Mouse (Mus musculus) lung, postnatal 0 days (tissue): Measurements from ENCODE around the gene Plrg1. TPM values are rescaled to one million over a fixed set of nuclear protein-coding genes. Genes with fewer than 3 reads are reported as not detected.
A peak's percentile ranks its signal among the peaks of the same experiment; 100 is the strongest.

Source experiments
- ATAC-seq: fragments of 200-750 bp; cut with Nextera tagmentation; 2 replicates; pipeline ENCODE4 v1.8.0; 2017; ENCODE audit warnings: moderate library complexity
- DNase-seq: peaks from one replicate; pipeline ENCODE4 v3.0.0-alpha.2; 2016; ENCODE audit warnings: low spot score
- H3K27ac ChIP-seq: fragments of 300-500 bp; sonication (generic); 2 replicates; pipeline ENCODE4 v1.5.1; 2014; ENCODE audit warnings: antibody characterized with exemption, mild to moderate bottlenecking, low read length, mixed read lengths
- H3K27me3 ChIP-seq: fragments of 300-500 bp; sonication (generic); replicated peaks from 2 replicates; pipeline ENCODE4 v1.6.1; 2014; ENCODE audit warnings: low read length, mixed read lengths; ENCODE audit not compliant: insufficient read depth
- H3K36me3 ChIP-seq: fragments of 300-500 bp; sonication (generic); 2 replicates; pipeline ENCODE4 v1.6.1; 2014; ENCODE audit warnings: low read length, mixed read lengths; ENCODE audit not compliant: insufficient read depth
- H3K4me1 ChIP-seq: fragments of 300-500 bp; sonication (generic); 2 replicates; pipeline ENCODE4 v1.6.1; 2014; ENCODE audit warnings: antibody characterized with exemption, low read depth, low read length, mixed read lengths; ENCODE audit not compliant: insufficient read depth
- H3K4me2 ChIP-seq: fragments of 300-500 bp; sonication (generic); replicated peaks from 2 replicates; pipeline ENCODE4 v1.6.1; 2014; ENCODE audit warnings: low read depth, mild to moderate bottlenecking, low read length, moderate library complexity, mixed read lengths
- H3K4me3 ChIP-seq: fragments of 300-500 bp; sonication (generic); 2 replicates; pipeline ENCODE4 v1.5.1; 2014; ENCODE audit warnings: low read depth, low read length
- H3K9ac ChIP-seq: fragments of 300-500 bp; sonication (generic); replicated peaks from 2 replicates; pipeline ENCODE4 v1.6.1; 2014; ENCODE audit warnings: low read depth, mild to moderate bottlenecking
- H3K9me3 ChIP-seq: fragments of 300-500 bp; sonication (generic); 2 replicates; pipeline ENCODE4 v1.6.1; 2016; ENCODE audit warnings: low read length, mixed read lengths
- CTCF ChIP-seq: IDR thresholded peaks from 2 replicates; pipeline ENCODE4 v1.5.1; 2016; ENCODE audit warnings: antibody characterized with exemption, mild to moderate bottlenecking
- EP300 ChIP-seq: IDR thresholded peaks from 2 replicates; pipeline ENCODE4 v1.6.1; 2016; ENCODE audit warnings: antibody characterized with exemption, mild to moderate bottlenecking, control low read depth
- WGBS: fragments of 180-500 bp; shearing (Covaris S2); extraction: QIAGEN DNeasy Blood & Tissue Kit; methylation state at CpG from one replicate; pipeline ENCODE4 v1.1.7; 2014; 5-methylcytosine and 5-hydroxymethylcytosine counted together
- polyA plus RNA-seq: library from polyadenylated mRNA; unstranded; fragments of >200 nt; fragmentation: Nextera tagmentation; extraction: Ambion mirVana; gene quantifications from 2 replicates; pipeline ENCODE4 v1.2.1, GENCODE M21; 2015

Gene Plrg1
- polyA plus RNA-seq, 1 experiment from 2014 or later: 57.8 TPM

DNA sequence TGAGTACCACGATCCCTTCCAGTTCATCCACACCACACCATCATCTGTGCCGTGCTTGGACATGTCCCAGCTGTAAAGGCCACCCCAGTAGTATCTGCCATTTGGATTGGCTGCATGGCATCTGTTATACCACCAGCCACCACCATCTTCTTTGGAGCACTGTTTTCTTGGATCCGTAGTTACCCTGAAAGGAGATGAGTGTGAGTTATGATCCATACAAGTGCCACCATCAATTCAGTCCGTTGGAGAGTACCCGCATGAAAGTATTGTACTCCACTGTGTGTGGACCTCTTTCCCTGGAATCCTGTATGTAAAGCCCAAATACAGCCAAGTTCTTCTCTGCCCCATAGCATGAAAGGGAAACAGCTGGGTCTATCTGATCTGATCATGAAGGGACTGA, 12.9 kb upstream of the Plrg1 start:
- Histone ChIP-seq H3K4me3 (no peak overlapping the region), H3K27me3 (no peaks in the 10 kb centered on the region), H3K36me3 (no peaks in the 10 kb centered on the region), H3K9me3 (no peaks in the 10 kb centered on the region), H3K4me2 (no peak overlapping the region), H3K4me1 (no peaks in the 10 kb centered on the region), H3K27ac (no peak overlapping the region), H3K9ac (no peak overlapping the region)
- WGBS: 83% methylated on average over 5 of the region's 5 CpGs
- TF ChIP-seq EP300: no peak
- TF ChIP-seq CTCF: no peak
- no peak for ATAC-seq
- no peak for DNase-seq

DNA sequence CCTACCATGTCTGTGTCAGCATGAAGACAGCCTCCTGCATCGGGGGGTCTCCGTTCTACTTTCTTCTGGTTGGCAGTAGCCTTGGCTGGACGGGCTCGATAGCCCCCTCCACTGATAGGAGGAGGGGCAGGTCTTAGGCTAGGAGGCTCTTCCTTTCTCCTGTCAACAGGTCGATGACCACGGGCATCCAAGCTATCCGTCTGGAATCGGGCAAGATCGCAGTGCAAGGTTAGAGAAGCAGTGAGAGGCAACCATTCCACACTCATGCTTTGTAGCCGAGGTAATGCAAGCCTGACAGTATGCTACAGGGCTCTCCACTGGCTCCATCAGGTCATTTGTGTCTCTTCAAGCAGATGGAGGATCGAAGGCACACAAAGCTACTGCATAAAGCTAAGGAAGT, 8.7 kb upstream of the Plrg1 start:
- Histone ChIP-seq H3K4me1 (no peaks in the 10 kb centered on the region), H3K36me3 (no peaks in the 10 kb centered on the region), H3K9ac (no peak overlapping the region), H3K27me3 (no peaks in the 10 kb centered on the region), H3K9me3 (no peaks in the 10 kb centered on the region), H3K4me3 (no peak overlapping the region), H3K27ac (no peak overlapping the region), H3K4me2 (no peak overlapping the region)
- 78% methylated on average over 11 of the region's 11 CpGs for WGBS
- DNase-seq: no peak
- TF ChIP-seq EP300 (no peak), CTCF (no peak)
- ATAC-seq: no peak

DNA sequence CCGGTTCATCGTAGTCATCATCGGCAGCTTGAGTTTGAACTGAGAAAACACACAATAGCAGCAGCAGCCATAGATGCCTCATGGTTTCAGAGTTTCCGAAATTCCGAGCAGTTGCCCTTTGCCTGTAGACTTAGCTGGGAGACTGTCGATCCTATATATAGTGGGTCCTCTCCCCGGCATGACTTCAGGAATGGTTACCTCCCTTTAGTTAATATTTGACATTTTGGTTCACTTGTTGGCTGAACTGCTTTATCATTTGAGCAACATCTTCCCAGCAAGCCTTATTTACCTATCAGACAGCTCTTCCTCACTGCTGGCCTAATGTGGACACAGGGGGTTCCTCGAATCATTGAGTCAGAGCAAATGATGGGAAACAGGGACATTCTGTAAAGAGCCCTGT, 5.6 kb upstream of the Plrg1 start, which contains the start of gene Fgb:
Fgb (minus strand) TSS at position 184 of the 400 bp plus-strand sequence.
- DNase-seq (no peak), ATAC-seq (no peak)
- WGBS: 71% methylated on average over 8 of the region's 8 CpGs
- no peaks in the 10 kb centered on the region for H3K4me1 ChIP-seq
- H3K9me3 ChIP-seq: no peaks in the 10 kb centered on the region
- no peaks in the 10 kb centered on the region for H3K27me3 ChIP-seq
- no peak within 1 kb of the TSS for H3K27ac ChIP-seq
- no peak for TF ChIP-seq EP300
- H3K36me3 ChIP-seq: no peaks in the 10 kb centered on the region
- H3K4me2 ChIP-seq: no peak within 1 kb of the TSS
- no peak within 1 kb of the TSS for H3K9ac ChIP-seq
- no peak within 1 kb of the TSS for H3K4me3 ChIP-seq

DNA sequence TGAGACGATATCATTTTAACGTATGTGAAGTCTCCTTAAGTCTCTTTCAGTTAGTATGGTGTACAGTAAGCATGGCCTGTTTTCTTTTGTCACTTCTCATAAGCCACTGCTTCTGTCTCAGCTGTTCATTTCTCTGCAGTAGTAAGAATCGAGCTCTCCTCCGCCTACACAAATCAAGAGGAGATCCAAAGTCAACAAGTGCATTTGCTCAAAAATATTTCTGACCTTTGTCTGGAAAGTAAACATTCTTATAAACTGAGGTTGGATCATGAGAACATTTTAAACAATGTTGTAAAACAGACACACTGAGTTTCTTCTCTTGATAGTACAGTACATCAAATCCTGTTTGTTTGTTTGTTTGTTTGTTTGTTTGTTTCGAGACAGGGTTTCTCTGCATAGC, 4.7 kb upstream of the Plrg1 start:
- no peak overlapping the region for H3K4me2 ChIP-seq
- no peak overlapping the region for H3K4me3 ChIP-seq
- H3K9ac ChIP-seq: no peak overlapping the region
- H3K27ac ChIP-seq: no peak overlapping the region
- H3K36me3 ChIP-seq: no peaks in the 10 kb centered on the region
- H3K27me3 ChIP-seq: no peaks in the 10 kb centered on the region
- TF ChIP-seq EP300: no peak
- H3K9me3 ChIP-seq: no peaks in the 10 kb centered on the region
- H3K4me1 ChIP-seq: no peaks in the 10 kb centered on the region
- no peak for DNase-seq
- no peak for ATAC-seq
- 55% methylated on average over 5 of the region's 5 CpGs for WGBS

DNA sequence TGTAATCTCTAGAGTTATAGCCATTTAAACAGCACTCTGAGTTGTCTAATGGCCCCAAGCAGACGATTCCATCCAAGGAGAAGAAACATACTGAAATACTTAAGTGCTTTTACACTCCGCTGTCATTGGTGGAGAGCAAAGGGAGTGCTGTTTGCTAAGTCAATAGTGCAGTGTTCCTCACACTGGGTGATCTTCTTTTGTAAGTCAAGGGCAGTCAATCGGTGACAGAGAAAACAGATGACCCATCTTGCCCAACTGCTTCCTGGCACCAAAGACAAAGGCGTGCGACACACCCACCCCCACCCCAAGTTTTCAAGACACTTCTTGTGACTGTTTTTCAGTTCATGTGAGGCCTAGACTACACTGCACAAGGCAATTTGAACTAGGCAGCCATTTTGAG, 3.2 kb upstream of the Plrg1 start:
- no peak for DNase-seq
- no peak overlapping the region for H3K27ac ChIP-seq
- H3K9me3 ChIP-seq: no peaks in the 10 kb centered on the region
- TF ChIP-seq EP300: no peak
- TF ChIP-seq CTCF: no peak
- peaks cover 7% of the 10 kb centered on the region; the same call in 1 of the 2 replicates for H3K4me1 ChIP-seq
- no peak overlapping the region for H3K4me3 ChIP-seq
- H3K9ac ChIP-seq: no peak overlapping the region
- no peak for ATAC-seq
- H3K27me3 ChIP-seq: no peaks in the 10 kb centered on the region
- WGBS: 69% methylated on average over 5 of the region's 5 CpGs
- H3K36me3 ChIP-seq: no peaks in the 10 kb centered on the region
- H3K4me2 ChIP-seq: no peak overlapping the region

DNA sequence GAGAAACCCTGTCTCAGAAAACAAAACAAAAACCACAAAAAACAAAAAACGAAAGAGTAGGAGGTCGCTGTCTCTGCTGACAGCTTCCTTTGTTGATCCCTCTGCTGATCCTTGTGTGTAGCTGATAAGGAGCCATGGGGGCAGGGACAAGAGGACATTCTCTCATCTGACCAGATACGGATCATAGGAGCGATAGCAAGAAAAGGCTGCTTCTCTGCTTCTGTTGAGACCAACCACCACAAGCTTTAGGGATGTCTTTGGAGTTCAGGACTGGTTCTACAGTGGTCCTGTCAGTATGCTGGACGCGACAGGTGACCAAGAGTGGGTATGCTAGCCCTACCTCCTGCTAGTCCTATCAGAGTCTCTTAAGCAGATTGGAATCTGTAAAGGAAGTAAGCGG, 2.2 kb upstream of the Plrg1 start:
- peaks cover 7% of the 10 kb centered on the region; the same call in 1 of the 2 replicates for H3K4me1 ChIP-seq
- no peak overlapping the region for H3K27ac ChIP-seq
- 82% methylated on average over 7 of the region's 7 CpGs for WGBS
- TF ChIP-seq EP300 (no peak), CTCF (no peak)
- no peaks in the 10 kb centered on the region for H3K9me3 ChIP-seq
- no peaks in the 10 kb centered on the region for H3K36me3 ChIP-seq
- no peak for ATAC-seq
- no peak overlapping the region for H3K4me3 ChIP-seq
- no peak for DNase-seq
- no peak overlapping the region for H3K9ac ChIP-seq
- H3K27me3 ChIP-seq: no peaks in the 10 kb centered on the region
- no peak overlapping the region for H3K4me2 ChIP-seq

DNA sequence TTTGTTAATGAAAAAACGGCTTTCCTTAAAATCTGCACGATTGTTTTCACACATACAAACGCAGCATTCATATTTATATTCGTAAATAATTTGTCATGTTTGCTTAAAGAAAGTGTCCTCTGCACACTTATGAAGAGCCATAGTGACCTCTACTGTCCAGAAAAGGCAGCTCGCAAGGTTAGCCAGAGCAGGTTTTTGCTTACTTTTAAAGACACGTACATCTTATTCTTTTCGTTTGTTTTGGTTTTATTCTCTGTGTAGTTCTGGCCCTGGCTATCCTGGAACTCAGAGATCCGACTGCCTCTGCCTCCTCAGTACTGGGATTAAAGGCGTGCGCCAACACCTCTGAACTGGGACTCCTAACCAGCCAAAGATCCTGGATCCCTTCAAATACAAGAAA, 1.6 kb upstream of the Plrg1 start:
- H3K4me3 ChIP-seq: no peak overlapping the region
- DNase-seq: peak; percentile 71
- no peak overlapping the region for H3K4me2 ChIP-seq
- 26% methylated on average over 10 of the region's 10 CpGs for WGBS
- ATAC-seq: no peak
- TF ChIP-seq EP300 (no peak), CTCF (peak; percentile 75)
- no peaks in the 10 kb centered on the region for H3K27me3 ChIP-seq
- peaks cover 7% of the 10 kb centered on the region; the same call in 1 of the 2 replicates for H3K4me1 ChIP-seq
- no peak overlapping the region for H3K27ac ChIP-seq
- H3K9ac ChIP-seq: no peak overlapping the region
- H3K9me3 ChIP-seq: no peaks in the 10 kb centered on the region
- peaks cover 4% of the 10 kb centered on the region; the same call in 1 of the 2 replicates for H3K36me3 ChIP-seq
